Mouse (Mus musculus): ENCODE measurements at regions not wholly inside any gene's neighbourhood (a gene's known extent, or its start where the extent isn't known, plus 50 kb on each side); places are given as distances from the start of the nearest gene placed in this dataset.

- no peak for DNase-seq (ENCODE audit: extremely low read depth, low read depth, low spot score)
These were observed 114.8 kb upstream of the Bmp2 start for GRCm38 (mm10) chr2:133436913-133437843.

DNA sequence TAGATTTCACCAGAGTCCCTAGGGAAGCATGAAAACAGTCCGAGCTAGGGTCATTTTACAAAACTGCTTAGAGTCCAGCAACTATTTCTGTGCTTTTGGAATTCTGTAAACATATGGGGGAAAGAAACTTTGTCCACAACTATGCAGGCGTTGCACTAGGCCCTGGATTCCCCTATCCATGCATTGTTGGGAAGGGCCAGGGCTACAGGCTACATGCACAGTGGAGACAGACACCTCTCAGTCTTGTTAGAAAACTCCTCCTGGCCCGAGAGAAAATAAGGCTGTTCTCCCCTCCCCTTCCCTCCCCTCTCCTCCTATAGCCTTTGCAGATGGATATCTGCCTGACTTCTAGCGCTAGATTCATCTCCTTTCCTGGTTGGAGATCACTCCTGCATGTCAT lies 113.9 kb upstream of the Bmp2 start:
- no peak for DNase-seq (ENCODE audit: extremely low read depth, low read depth, low spot score)

GRCm38 (mm10) chr2:133443024-133443423 lies 108.9 kb upstream of the Bmp2 start:
- DNase-seq (ENCODE audit: extremely low read depth, low read depth, low spot score) = no peak

GRCm38 (mm10) chr2:133443490-133443889 lies 108.5 kb upstream of the Bmp2 start:
- no peak for DNase-seq (ENCODE audit: extremely low read depth, low read depth, low spot score)

- DNase-seq (ENCODE audit: extremely low read depth, low read depth, low spot score) = no peak
These were observed 99.0 kb upstream of the Bmp2 start for GRCm38 (mm10) chr2:133452947-133453346.

- DNase-seq (ENCODE audit: extremely low read depth, low read depth, low spot score) = no peak
These were observed 96.3 kb upstream of the Bmp2 start for GRCm38 (mm10) chr2:133455484-133456170.

DNA sequence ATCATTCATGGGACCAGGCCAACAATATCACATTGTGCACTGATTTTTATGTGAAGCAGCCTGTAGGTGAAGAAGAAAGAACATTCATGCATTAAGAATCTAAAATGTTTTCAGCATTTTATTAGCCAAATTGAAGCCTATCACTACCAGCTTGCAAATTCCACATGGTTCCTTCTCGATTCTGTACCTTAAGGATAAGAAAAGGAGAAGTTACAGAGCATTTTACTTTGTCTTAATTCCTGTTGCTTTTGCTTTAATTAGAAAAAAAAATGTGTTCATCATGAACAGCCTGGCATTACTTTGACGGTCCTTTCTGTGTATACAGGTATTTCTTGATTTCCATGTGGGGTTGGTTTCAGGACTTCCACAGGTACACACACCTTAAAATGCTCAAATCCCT lies 95.2 kb upstream of the Bmp2 start:
- DNase-seq (ENCODE audit: extremely low read depth, low read depth, low spot score) = no peak

DNA sequence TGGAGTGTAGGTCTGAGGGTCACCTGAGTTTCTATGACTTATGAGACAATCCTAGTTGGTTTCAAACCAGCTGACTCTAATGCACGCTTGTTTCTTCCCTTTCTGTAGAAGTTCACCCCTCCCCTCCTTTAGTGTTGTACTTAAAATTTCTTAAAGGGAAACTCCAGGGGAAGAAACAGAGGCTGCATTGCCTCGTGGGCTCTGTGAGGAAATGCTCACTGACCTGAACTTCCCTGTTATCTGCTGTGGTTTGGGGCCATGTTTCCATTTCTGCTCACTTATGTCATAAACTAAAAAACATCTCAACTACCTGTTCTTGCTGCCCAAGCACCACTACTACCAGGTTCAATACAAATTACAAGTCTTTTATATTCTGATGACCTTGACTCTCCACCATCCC lies 93.2 kb upstream of the Bmp2 start:
- DNase-seq (ENCODE audit: extremely low read depth, low read depth, low spot score) = no peak

DNA sequence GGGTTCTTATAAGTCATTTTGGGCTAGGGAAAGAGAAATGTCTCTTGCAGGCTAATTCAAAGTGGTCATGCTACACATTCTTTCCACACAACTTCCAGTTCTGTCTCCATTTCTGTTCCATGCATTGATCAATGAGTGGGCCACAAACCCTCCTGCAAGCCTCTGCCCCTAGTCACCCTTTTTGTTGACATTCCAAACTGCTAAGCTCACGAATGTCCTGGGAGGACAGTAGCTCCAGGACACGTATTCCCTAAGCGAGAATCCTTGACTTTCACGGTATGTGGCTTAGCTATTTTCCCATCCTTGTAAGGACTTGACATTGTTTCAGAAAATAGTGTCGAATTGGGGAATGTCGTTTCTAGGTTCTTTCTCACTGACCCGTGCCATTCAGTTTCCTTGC lies 91.1 kb upstream of the Bmp2 start:
- no peak for DNase-seq (ENCODE audit: extremely low read depth, low read depth, low spot score)

DNA sequence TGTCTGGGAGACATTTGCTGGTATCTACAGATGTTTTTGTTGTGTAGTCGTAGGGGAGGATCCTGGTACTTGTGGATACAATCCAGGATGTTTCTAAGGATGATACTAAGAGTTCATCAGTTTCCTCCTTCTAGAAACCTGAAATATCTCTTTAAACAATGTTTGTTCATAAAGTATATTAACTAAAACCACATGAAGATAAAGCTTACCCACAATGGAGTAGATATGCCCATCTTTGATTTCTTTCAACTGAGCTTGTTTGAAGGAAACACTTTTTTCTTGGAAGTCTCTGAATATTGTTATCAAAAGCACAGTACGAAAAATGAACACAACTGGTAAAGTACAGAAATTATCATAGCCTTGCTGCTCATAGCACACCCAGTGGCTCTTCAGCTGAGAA lies 89.6 kb upstream of the Bmp2 start:
- DNase-seq (ENCODE audit: extremely low read depth, low read depth, low spot score) = no peak

GRCm38 (mm10) chr2:133467170-133468168 lies 84.5 kb upstream of the Bmp2 start:
- DNase-seq (ENCODE audit: extremely low read depth, low read depth, low spot score) = no peak

DNA sequence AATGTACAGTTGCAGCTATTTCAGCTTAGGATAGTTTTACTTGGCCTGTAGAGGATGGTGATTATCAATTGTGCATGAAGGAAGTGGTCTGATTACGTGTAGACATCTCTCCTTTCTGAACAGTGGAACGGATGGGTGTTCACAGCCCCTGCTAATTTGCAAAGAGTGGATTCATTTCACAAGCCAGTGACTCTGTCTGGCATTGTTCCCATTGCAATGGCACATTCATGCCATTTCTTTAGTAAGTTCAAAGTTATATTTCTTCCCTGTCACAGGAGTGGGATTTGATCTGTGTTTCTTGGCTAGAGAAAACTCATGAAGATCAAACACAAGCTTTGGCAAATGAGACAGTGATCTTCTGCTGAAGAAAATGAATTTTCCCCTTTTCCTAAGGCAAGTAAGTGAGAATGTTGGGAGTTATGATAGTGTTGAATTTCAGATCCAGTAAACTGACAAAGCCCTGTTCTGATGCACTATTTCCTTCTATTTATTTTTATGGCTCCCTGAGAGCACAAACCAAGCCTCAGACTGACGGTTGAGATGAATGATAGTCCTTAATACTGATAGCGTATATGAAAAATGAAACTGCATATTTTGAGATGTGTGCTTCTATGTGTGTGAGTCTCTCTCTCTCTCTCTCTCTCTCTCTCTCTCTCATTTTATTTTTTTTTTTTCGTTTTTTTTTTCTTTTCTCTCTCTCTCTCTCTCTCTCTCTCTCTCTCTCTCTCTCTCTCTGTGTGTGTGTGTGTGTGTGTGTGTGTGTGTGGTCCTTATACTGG lies 78.8 kb upstream of the Bmp2 start:
- DNase-seq (ENCODE audit: extremely low read depth, low read depth, low spot score) = no peak

DNA sequence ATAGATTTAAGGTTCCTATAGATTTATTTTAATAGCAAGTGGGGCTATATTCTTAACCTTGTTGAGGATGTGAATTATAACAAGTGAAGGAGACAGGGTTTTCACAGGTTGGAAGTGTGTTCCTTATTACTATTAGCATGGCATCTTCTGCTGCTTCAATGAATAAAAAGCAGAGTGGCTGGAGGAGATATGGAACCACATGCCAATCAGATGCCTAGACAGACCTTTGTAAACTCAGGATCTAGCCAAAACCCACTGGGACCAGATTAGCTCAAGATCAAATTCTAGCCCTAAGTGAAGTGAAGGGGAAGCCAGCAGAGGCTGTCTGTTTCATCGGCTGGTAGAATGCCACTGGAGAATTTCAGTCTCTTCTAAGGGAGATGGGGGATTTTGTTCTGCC lies 77.8 kb upstream of the Bmp2 start:
- no peak for DNase-seq (ENCODE audit: extremely low read depth, low read depth, low spot score)

DNA sequence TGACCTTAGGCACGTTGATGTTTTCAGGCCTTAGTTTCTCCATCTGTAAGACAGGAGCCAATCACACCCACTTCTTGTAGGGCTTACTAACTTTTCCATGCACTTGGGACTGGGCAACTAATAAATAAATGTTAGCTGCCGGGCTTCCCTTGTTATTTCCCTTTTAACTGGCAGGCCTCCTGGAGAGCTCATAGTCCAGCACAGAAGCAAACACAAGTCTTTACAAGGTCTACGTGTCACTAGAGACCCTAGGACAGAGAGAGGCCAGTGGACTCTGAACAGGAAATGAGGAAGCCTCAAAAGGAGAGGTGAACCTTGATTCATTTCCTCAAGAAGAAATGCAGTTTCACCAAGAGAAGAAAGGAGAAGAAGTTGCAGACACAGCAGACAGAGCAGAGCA lies 71.1 kb upstream of the Bmp2 start:
- DNase-seq (ENCODE audit: extremely low read depth, low read depth, low spot score) = no peak

GRCm38 (mm10) chr2:133481305-133481704 lies 70.7 kb upstream of the Bmp2 start:
- no peak for DNase-seq (ENCODE audit: extremely low read depth, low read depth, low spot score)

GRCm38 (mm10) chr2:133481785-133482184 lies 70.2 kb upstream of the Bmp2 start:
- no peak for DNase-seq (ENCODE audit: extremely low read depth, low read depth, low spot score)

DNA sequence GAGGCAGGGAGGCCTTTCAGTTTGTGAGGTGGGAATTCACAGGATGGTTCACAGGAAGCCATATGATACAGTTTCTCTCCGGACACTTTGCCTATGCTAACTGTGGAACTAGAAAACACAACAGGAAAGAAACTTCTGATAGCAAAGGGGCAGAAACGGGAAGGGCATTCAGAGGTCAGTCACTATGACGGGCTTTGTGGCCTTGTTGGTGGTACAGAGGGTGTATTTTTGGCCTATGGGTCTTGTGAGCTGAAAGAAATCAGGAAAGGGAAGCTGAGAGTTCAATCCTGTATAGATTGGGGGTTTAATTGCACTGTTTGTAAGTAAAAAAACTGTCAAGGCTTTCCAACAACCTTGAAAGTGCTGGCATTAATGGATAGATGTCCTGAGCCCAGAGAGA lies 56.5 kb upstream of the Bmp2 start:
- DNase-seq (ENCODE audit: extremely low read depth, low read depth, low spot score) = no peak

GRCm38 (mm10) chr2:133496389-133496788 lies 55.6 kb upstream of the Bmp2 start:
- DNase-seq (ENCODE audit: extremely low read depth, low read depth, low spot score) = no peak

- no peak for DNase-seq (ENCODE audit: extremely low read depth, low read depth, low spot score)
These were observed 54.9 kb upstream of the Bmp2 start for GRCm38 (mm10) chr2:133497071-133497470.

DNA sequence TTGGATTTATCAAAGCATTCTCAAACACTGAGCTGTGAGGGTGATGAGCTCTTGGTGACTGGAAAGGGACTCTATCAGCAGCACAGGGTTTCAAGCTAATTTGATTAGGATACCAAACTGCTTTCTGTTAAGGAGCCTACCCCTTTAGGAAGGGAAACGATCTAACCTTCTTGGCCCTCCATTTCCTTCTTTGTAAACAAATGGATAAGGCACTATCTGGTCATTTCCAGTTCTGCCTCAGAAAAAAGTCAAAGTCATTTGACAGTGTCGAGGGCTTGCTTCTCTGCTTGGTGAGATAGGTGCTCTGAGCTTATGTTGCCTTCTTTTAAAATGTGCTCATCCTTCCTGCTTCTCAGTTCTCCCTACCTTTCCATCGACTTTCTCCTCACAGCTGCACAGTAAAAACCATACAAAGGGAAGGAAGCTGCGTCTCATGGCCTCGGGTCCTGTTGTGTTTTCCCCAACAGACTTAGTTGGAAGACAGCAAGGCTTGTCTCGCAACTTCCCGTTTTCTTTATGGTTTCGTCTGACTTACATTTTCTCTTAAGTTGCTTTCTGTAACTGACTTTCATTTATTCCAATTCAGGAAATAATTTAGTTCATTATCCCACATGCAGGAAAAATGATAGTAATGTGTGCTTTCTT lies 54.3 kb upstream of the Bmp2 start:
- no peak for DNase-seq (ENCODE audit: extremely low read depth, low read depth, low spot score)

Measured in fat pad, adult 2 months (tissue).